Mouse (Mus musculus): ENCODE results near the gene Ctnna3. TPM values are rescaled to one million over a fixed set of nuclear protein-coding genes. Genes with fewer than 3 reads are reported as not detected.

The Ctnna3 gene
- total and polyA plus RNA-seq, 3 experiments: not detected

DNA sequence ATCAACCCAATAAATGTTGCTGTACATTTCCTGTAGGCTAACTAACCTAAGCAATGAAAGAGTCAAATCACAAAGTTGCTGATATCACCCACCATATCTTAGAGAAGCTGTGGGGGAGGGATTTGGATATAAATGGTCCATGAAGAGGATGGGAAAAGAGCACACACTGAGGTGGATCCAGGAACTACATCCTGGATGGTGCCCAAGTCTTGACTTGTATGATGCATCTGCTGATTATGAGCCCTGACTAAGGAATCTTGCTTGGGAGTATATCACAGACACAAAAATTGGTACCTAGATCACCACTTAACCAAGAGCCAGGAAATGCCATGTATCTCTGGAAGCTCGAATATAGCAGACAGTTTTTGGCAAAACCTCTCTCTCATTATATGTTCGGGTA lies 1018.7 kb downstream of the Ctnna3 start:
- H3K4me1 ChIP-seq (ENCODE audit: insufficient read depth, low read depth, low read length): no peaks in the 10 kb centered on the region
- no peaks in the 10 kb centered on the region for H3K36me3 ChIP-seq (replicated peaks)
- no peaks in the 10 kb centered on the region for H3K9me3 ChIP-seq (replicated peaks)
- DNase-seq (ENCODE audit: low spot score): no peak
- ATAC-seq (ENCODE audit: extremely low read depth, insufficient number of reproducible peaks, low FRiP score, poor library complexity, severe bottlenecking): no peak
- no peaks in the 10 kb centered on the region for H3K27me3 ChIP-seq (ENCODE audit: insufficient read depth, low read length)
- no peak for TF ChIP-seq GATA2 (IDR thresholded peaks at IDR 0.05; ENCODE audit: borderline replicate concordance, low read depth, low read length)
- TF ChIP-seq CTCF (IDR thresholded peaks at IDR 0.05; ENCODE audit: low read depth, low read length): no peak
- TF ChIP-seq GATA1 (IDR thresholded peaks at IDR 0.05; ENCODE audit: borderline replicate concordance, low read length): no peak
- TF ChIP-seq TAL1 (conservative IDR thresholded peaks at IDR 0.05; ENCODE audit: low read depth, low read length): no peak
- TF ChIP-seq POLR2AphosphoS5 (IDR thresholded peaks at IDR 0.05; ENCODE audit: insufficient replicate concordance, low read depth, low read length): no peak
- H3K4me3 ChIP-seq (ENCODE audit: low read depth, low read length): no peak overlapping the region

DNA sequence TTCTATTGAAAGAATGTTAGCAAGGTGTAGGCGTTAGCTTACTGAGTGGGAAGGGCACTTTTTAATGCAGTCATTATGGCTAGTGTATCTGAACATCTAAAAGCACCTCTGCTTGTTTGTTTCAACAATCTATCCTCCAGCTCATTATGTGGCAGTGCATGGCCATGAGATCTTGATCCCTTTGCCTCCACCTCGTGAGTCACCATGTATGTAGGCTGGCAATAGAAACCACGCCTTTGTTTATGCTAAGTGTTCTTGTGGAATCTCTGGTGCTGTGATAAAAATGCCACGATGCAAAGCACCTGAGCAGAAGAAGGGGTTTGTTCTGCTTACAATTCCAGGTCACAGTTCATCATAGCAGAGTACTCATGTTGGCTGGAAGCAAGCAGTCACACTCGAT lies 1053.4 kb downstream of the Ctnna3 start:
- TF ChIP-seq GATA2 (IDR thresholded peaks at IDR 0.05; ENCODE audit: borderline replicate concordance, low read depth, low read length): no peak
- TF ChIP-seq POLR2AphosphoS5 (IDR thresholded peaks at IDR 0.05; ENCODE audit: insufficient replicate concordance, low read depth, low read length): no peak
- TF ChIP-seq GATA1 (IDR thresholded peaks at IDR 0.05; ENCODE audit: borderline replicate concordance, low read length): no peak
- TF ChIP-seq CTCF (IDR thresholded peaks at IDR 0.05; ENCODE audit: low read depth, low read length): no peak
- no peak for TF ChIP-seq TAL1 (conservative IDR thresholded peaks at IDR 0.05; ENCODE audit: low read depth, low read length)
- no peaks in the 10 kb centered on the region for H3K27me3 ChIP-seq (ENCODE audit: insufficient read depth, low read length)
- H3K4me3 ChIP-seq (ENCODE audit: low read depth, low read length): no peak overlapping the region
- no peaks in the 10 kb centered on the region for H3K4me1 ChIP-seq (ENCODE audit: insufficient read depth, low read depth, low read length)
- DNase-seq (ENCODE audit: low spot score) (no peak), ATAC-seq (ENCODE audit: extremely low read depth, insufficient number of reproducible peaks, low FRiP score, poor library complexity, severe bottlenecking) (no peak)
- no peaks in the 10 kb centered on the region for H3K36me3 ChIP-seq (replicated peaks)
- H3K9me3 ChIP-seq (replicated peaks): no peaks in the 10 kb centered on the region

DNA sequence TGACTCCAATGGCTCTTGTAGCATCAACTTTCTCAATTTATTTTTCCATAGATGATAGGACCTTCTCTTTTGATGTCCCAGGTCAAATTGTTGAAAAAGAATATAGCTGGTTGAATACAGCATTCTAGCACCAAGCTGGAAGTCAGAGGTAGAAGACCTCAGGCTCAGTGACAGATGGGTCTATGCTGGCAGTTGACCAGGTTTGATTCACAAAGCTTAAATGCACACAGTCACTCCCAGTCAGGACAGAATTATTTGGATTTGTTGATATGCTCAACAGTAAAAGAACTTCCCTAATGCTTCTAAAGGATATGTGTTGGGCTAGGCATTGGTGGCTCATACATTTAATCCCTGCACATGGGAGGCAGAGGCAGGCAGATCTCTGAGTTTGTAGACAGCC lies 1059.6 kb downstream of the Ctnna3 start:
- Histone ChIP-seq H3K4me3 (ENCODE audit: low read depth, low read length) (no peak overlapping the region), H3K4me1 (ENCODE audit: insufficient read depth, low read depth, low read length) (no peaks in the 10 kb centered on the region), H3K27me3 (ENCODE audit: insufficient read depth, low read length) (no peaks in the 10 kb centered on the region), H3K36me3 (replicated peaks) (no peaks in the 10 kb centered on the region), H3K9me3 (replicated peaks) (no peaks in the 10 kb centered on the region)
- DNase-seq (ENCODE audit: low spot score) (no peak), ATAC-seq (ENCODE audit: extremely low read depth, insufficient number of reproducible peaks, low FRiP score, poor library complexity, severe bottlenecking) (no peak)
- TF ChIP-seq CTCF (IDR thresholded peaks at IDR 0.05; ENCODE audit: low read depth, low read length): no peak

DNA sequence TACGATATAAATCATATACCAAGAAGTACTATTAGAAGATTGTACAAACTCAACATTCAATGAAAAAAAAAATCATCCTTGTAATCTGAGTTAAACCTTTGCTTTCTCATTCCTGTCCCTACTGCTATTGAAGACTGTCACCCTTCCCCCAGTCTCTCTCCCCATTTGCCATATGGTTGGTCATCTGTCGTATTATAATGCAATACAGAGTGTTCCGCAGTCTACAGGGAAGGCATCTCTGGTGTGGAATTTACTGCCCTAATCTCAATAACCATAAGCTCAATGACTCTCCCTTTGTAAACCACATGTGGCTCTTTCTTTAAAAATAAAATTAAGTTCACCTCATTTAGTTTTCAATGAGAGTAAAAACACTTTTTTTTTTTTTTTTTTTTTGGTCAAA lies 1113.7 kb downstream of the Ctnna3 start:
- H3K4me3 ChIP-seq (ENCODE audit: low read depth, low read length): no peak overlapping the region
- TF ChIP-seq GATA2 (IDR thresholded peaks at IDR 0.05; ENCODE audit: borderline replicate concordance, low read depth, low read length) (no peak), GATA1 (IDR thresholded peaks at IDR 0.05; ENCODE audit: borderline replicate concordance, low read length) (no peak), TAL1 (conservative IDR thresholded peaks at IDR 0.05; ENCODE audit: low read depth, low read length) (no peak)
- no peaks in the 10 kb centered on the region for H3K9me3 ChIP-seq (replicated peaks)
- DNase-seq (ENCODE audit: low spot score) (no peak), ATAC-seq (ENCODE audit: extremely low read depth, insufficient number of reproducible peaks, low FRiP score, poor library complexity, severe bottlenecking) (no peak)
- no peaks in the 10 kb centered on the region for H3K27me3 ChIP-seq (ENCODE audit: insufficient read depth, low read length)
- no peaks in the 10 kb centered on the region for H3K4me1 ChIP-seq (ENCODE audit: insufficient read depth, low read depth, low read length)
- no peaks in the 10 kb centered on the region for H3K36me3 ChIP-seq (replicated peaks)

DNA sequence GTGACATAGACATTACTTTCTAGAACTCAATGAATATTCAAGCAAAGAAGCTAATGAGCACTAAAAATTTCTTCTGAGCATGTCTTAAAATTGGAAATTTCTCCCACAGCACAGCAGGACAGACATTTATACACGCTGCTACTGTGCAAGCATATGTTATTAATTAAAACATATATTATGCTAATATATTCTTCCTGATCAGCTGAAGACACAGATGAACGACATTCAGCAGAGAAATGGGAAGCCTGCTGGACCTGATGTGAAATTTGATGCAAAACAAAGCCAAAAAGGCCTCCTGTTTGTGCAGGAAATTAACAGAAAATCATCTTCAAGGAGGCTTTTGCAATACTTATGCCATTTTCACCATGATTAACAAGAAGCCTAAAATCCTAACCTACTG lies 1114.5 kb downstream of the Ctnna3 start:
- Histone ChIP-seq H3K4me3 (ENCODE audit: low read depth, low read length) (no peak overlapping the region), H3K36me3 (replicated peaks) (no peaks in the 10 kb centered on the region)

DNA sequence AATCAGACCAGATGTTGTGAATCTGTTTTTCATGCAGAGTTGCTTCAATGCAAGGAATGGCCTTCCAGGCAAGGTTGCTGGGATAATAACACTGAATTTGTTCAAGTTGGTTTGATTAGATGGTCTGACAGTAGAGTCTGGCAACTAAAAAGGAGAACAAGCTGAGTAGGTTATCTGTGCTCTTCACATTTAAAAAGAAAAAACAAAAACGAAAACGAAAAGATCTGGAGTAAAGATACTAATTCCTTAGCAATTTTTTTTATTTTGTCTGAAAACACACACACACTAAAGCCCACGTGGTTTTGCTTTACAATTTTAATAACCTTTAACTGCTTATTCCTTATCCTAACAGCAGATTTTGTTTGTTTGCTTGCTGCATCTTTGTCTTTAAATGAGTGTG lies 1141.4 kb downstream of the Ctnna3 start:
- ATAC-seq (ENCODE audit: extremely low read depth, insufficient number of reproducible peaks, low FRiP score, poor library complexity, severe bottlenecking) (no peak), DNase-seq (ENCODE audit: low spot score) (no peak)
- Histone ChIP-seq H3K9me3 (replicated peaks) (no peaks in the 10 kb centered on the region), H3K4me3 (ENCODE audit: low read depth, low read length) (no peak overlapping the region), H3K27me3 (ENCODE audit: insufficient read depth, low read length) (no peaks in the 10 kb centered on the region), H3K4me1 (ENCODE audit: insufficient read depth, low read depth, low read length) (no peaks in the 10 kb centered on the region), H3K36me3 (replicated peaks) (no peaks in the 10 kb centered on the region)
- TF ChIP-seq GATA2 (IDR thresholded peaks at IDR 0.05; ENCODE audit: borderline replicate concordance, low read depth, low read length) (no peak), TAL1 (conservative IDR thresholded peaks at IDR 0.05; ENCODE audit: low read depth, low read length) (no peak), GATA1 (IDR thresholded peaks at IDR 0.05; ENCODE audit: borderline replicate concordance, low read length) (no peak), CTCF (IDR thresholded peaks at IDR 0.05; ENCODE audit: low read depth, low read length) (no peak), POLR2AphosphoS5 (IDR thresholded peaks at IDR 0.05; ENCODE audit: insufficient replicate concordance, low read depth, low read length) (no peak)

More for the DNA sequence above, 1114.5 kb downstream of the Ctnna3 start:
- no peak for DNase-seq (ENCODE audit: low spot score)
- TF ChIP-seq TAL1 (conservative IDR thresholded peaks at IDR 0.05; ENCODE audit: low read depth, low read length) (no peak), GATA2 (IDR thresholded peaks at IDR 0.05; ENCODE audit: borderline replicate concordance, low read depth, low read length) (no peak), GATA1 (IDR thresholded peaks at IDR 0.05; ENCODE audit: borderline replicate concordance, low read length) (no peak), POLR2AphosphoS5 (IDR thresholded peaks at IDR 0.05; ENCODE audit: insufficient replicate concordance, low read depth, low read length) (no peak), CTCF (IDR thresholded peaks at IDR 0.05; ENCODE audit: low read depth, low read length) (no peak)
- Histone ChIP-seq H3K4me1 (ENCODE audit: insufficient read depth, low read depth, low read length) (no peaks in the 10 kb centered on the region), H3K9me3 (replicated peaks) (no peaks in the 10 kb centered on the region), H3K27me3 (ENCODE audit: insufficient read depth, low read length) (no peaks in the 10 kb centered on the region)
- ATAC-seq (ENCODE audit: extremely low read depth, insufficient number of reproducible peaks, low FRiP score, poor library complexity, severe bottlenecking): no peak

DNA sequence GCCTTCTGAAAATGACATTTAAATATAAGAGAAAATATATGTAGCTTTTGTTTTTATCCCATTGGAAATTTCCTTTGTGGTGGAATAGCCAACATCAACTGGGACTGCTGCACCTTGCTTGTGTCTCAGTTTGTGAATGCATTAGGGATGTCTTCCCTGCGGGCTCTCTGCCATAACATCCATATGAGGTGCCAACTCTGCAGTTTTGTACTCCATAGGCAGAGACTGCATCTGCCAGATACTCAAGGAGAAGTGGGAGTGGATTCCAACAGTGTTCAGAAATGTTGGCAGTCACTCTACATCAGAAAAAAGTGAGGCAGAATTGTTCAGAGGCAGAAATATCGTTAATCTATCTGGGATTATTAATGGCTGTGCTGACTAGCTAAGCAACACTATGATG lies 1158.2 kb downstream of the Ctnna3 start:
- TF ChIP-seq CTCF (IDR thresholded peaks at IDR 0.05; ENCODE audit: low read depth, low read length): no peak
- no peak for TF ChIP-seq TAL1 (conservative IDR thresholded peaks at IDR 0.05; ENCODE audit: low read depth, low read length)
- TF ChIP-seq POLR2AphosphoS5 (IDR thresholded peaks at IDR 0.05; ENCODE audit: insufficient replicate concordance, low read depth, low read length): no peak
- TF ChIP-seq GATA2 (IDR thresholded peaks at IDR 0.05; ENCODE audit: borderline replicate concordance, low read depth, low read length): no peak
- no peak for TF ChIP-seq GATA1 (IDR thresholded peaks at IDR 0.05; ENCODE audit: borderline replicate concordance, low read length)
- Histone ChIP-seq H3K4me3 (ENCODE audit: low read depth, low read length) (no peak overlapping the region), H3K9me3 (replicated peaks) (no peaks in the 10 kb centered on the region), H3K27me3 (ENCODE audit: insufficient read depth, low read length) (no peaks in the 10 kb centered on the region), H3K36me3 (replicated peaks) (no peaks in the 10 kb centered on the region), H3K4me1 (ENCODE audit: insufficient read depth, low read depth, low read length) (no peaks in the 10 kb centered on the region)
- ATAC-seq (ENCODE audit: extremely low read depth, insufficient number of reproducible peaks, low FRiP score, poor library complexity, severe bottlenecking) (no peak), DNase-seq (ENCODE audit: low spot score) (no peak)

All from G1E (cell line).